Mouse (Mus musculus) megakaryocyte, embryonic 14.5 days (primary cell): ENCODE measurements around the gene Dnmt3a. TPM values are rescaled to one million over a fixed set of nuclear protein-coding genes. Genes with fewer than 3 reads are reported as not detected.

ENCODE experiments used
- H3K27me3 ChIP-seq: replicated peaks from 2 replicates; pipeline ENCODE3; 2012; ENCODE audit warnings: inconsistent platforms
- H3K36me3 ChIP-seq: replicated peaks from 2 replicates; pipeline ENCODE3; 2012; ENCODE audit warnings: low read length, inconsistent platforms, mixed read lengths
- H3K4me1 ChIP-seq: 2 replicates; pipeline ENCODE4 v1.6.1; 2012; ENCODE audit warnings: inconsistent platforms
- H3K4me3 ChIP-seq: replicated peaks from 2 replicates; pipeline ENCODE3; 2012; ENCODE audit warnings: moderate library complexity, mild to moderate bottlenecking, inconsistent platforms
- H3K9me3 ChIP-seq: 2 replicates; pipeline ENCODE4 v1.6.1; 2012; ENCODE audit warnings: inconsistent platforms
- FLI1 ChIP-seq: IDR thresholded peaks from 2 replicates; pipeline ENCODE4 v1.6.1; 2012; ENCODE audit warnings: low read length, inconsistent platforms, mixed read lengths
- GATA1 ChIP-seq: IDR thresholded peaks from 3 replicates; pipeline ENCODE4 v1.6.1; 2012; ENCODE audit warnings: mixed read lengths, low read length, inconsistent platforms, borderline replicate concordance
- polyA plus RNA-seq: library from polyadenylated mRNA; stranded (reverse); fragments of >175 nt; gene quantifications from 2 replicates; pipeline ENCODE4 v1.2.3, GENCODE M21; 2012; ENCODE audit warnings: low replicate concordance; ENCODE audit not compliant: insufficient read depth

Dnmt3a gene
- polyA plus RNA-seq, 1 experiment = 30.1 TPM

GRCm38 (mm10) chr12:3886601-3887000, 80.8 kb downstream of the Dnmt3a start:
- H3K36me3 ChIP-seq = peaks cover 86% of the 10 kb centered on the region
- TF ChIP-seq GATA1 = no peak
- no peak for TF ChIP-seq FLI1
- peaks cover 85% of the 10 kb centered on the region for H3K4me1 ChIP-seq
- H3K4me3 ChIP-seq = no peak overlapping the region
- no peaks in the 10 kb centered on the region for H3K27me3 ChIP-seq
- no peaks in the 10 kb centered on the region for H3K9me3 ChIP-seq

GRCm38 (mm10) chr12:3887515-3888325, 81.9 kb downstream of the Dnmt3a start:
- Histone ChIP-seq H3K27me3 (no peaks in the 10 kb centered on the region), H3K4me1 (peaks cover 96% of the 10 kb centered on the region), H3K36me3 (peaks cover 81% of the 10 kb centered on the region), H3K4me3 (peak overlapping the region; percentile 82), H3K9me3 (no peaks in the 10 kb centered on the region)
- TF ChIP-seq FLI1 = no peak
- TF ChIP-seq GATA1 = no peak

- Histone ChIP-seq H3K9me3 (no peaks in the 10 kb centered on the region), H3K4me1 (peaks cover 99% of the 10 kb centered on the region), H3K4me3 (no peak overlapping the region), H3K36me3 (peaks cover 81% of the 10 kb centered on the region), H3K27me3 (no peaks in the 10 kb centered on the region)
- no peak for TF ChIP-seq GATA1
- TF ChIP-seq FLI1 = no peak
Observed at GRCm38 (mm10) chr12:3889875-3890635, 84.2 kb downstream of the Dnmt3a start.

- peaks cover 99% of the 10 kb centered on the region for H3K4me1 ChIP-seq
Observed at GRCm38 (mm10) chr12:3890753-3891751, 85.2 kb downstream of the Dnmt3a start.

GRCm38 (mm10) chr12:3891779-3892239, 86.0 kb downstream of the Dnmt3a start:
- peak overlapping the region; percentile 87 for H3K4me3 ChIP-seq
- no peaks in the 10 kb centered on the region for H3K9me3 ChIP-seq
- no peaks in the 10 kb centered on the region for H3K27me3 ChIP-seq
- peaks cover 81% of the 10 kb centered on the region for H3K36me3 ChIP-seq
- TF ChIP-seq FLI1 (no peak), GATA1 (no peak)
- peaks cover 99% of the 10 kb centered on the region for H3K4me1 ChIP-seq

More at GRCm38 (mm10) chr12:3890753-3891751, 85.2 kb downstream of the Dnmt3a start:
- H3K4me3 ChIP-seq = peak overlapping the region; percentile 92
- TF ChIP-seq GATA1 (no peak), FLI1 (no peak)
- peaks cover 81% of the 10 kb centered on the region for H3K36me3 ChIP-seq
- no peaks in the 10 kb centered on the region for H3K27me3 ChIP-seq
- no peaks in the 10 kb centered on the region for H3K9me3 ChIP-seq

- H3K36me3 ChIP-seq = peaks cover 82% of the 10 kb centered on the region
- H3K4me1 ChIP-seq = peaks cover 99% of the 10 kb centered on the region
- no peaks in the 10 kb centered on the region for H3K27me3 ChIP-seq
- TF ChIP-seq GATA1 (no peak), FLI1 (no peak)
- H3K4me3 ChIP-seq = peak overlapping the region; percentile 87
- no peaks in the 10 kb centered on the region for H3K9me3 ChIP-seq
Observed at GRCm38 (mm10) chr12:3892240-3893059, 86.6 kb downstream of the Dnmt3a start.

DNA sequence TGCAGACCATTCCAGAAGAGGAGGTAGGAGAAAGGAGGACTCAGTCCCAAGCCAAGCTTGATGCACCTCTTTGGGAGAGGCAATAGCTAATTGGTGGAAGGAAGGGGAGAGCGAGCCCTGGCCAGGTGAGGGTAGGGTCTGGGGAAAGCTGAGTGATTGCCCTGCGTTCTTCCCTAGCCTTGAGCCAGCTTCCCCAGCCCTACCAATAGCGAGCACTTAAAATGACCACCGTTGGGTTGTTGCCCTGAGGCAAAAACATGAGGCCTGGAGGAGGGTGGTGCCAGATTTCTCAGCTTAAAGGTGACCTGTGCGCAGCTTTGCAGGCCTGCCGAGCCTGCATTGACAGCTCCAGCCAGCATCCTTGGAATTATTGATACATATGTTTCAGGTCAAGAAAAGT, 87.5 kb downstream of the Dnmt3a start:
- H3K4me1 ChIP-seq = peaks cover 99% of the 10 kb centered on the region
- H3K9me3 ChIP-seq = no peaks in the 10 kb centered on the region
- no peaks in the 10 kb centered on the region for H3K27me3 ChIP-seq
- H3K4me3 ChIP-seq = no peak overlapping the region
- H3K36me3 ChIP-seq = peaks cover 81% of the 10 kb centered on the region
- TF ChIP-seq GATA1 (no peak), FLI1 (no peak)

DNA sequence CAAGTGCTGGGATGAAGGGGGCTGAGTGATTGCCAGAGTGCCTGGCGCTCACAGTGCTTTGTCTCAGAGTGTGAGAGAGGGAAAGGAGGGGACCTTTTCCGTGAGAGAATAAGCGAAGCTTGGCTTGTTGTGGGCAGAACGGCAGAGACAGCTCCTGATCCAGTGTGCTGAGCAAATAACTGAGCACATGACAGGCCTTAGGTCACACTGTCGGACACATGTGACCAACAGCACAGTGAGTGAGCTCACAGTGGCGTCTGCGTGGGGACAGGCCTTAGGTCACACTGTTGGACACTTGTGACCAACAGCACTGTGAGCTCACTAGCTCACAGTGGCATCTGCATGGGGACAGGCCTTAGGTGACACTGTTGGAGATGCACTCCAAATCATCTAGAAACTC, 88.7 kb downstream of the Dnmt3a start:
- H3K4me3 ChIP-seq = no peak overlapping the region
- no peaks in the 10 kb centered on the region for H3K9me3 ChIP-seq
- H3K36me3 ChIP-seq = peaks cover 79% of the 10 kb centered on the region
- H3K27me3 ChIP-seq = no peaks in the 10 kb centered on the region
- no peak for TF ChIP-seq FLI1
- H3K4me1 ChIP-seq = peaks cover 97% of the 10 kb centered on the region

DNA sequence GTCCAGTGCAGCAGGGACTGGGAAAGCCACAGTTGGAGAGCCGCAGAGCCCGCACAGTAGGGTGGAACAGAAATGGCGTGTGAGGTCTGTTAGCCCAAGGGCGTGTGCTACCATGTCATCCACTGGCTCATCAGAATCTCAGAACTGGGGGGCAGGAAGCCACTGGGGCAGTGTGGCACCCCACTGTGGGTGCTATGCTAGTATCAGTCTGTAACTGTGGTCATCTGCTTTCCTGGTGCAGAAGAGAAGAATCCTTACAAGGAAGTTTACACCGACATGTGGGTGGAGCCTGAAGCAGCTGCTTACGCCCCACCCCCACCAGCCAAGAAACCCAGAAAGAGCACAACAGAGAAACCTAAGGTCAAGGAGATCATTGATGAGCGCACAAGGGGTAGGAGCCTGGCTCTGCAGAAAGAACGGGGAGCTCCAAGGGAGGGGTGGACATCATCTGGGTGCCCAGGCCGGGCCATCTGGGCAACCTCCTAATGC, 91.3 kb downstream of the Dnmt3a start:
- Histone ChIP-seq H3K4me1 (peaks cover 82% of the 10 kb centered on the region), H3K27me3 (no peaks in the 10 kb centered on the region), H3K9me3 (no peaks in the 10 kb centered on the region), H3K4me3 (peak overlapping the region; percentile 70), H3K36me3 (peaks cover 93% of the 10 kb centered on the region)
- TF ChIP-seq FLI1 (no peak), GATA1 (no peak)
